Mouse (Mus musculus): ENCODE data around the gene Cep295nl. TPM values are rescaled to one million over a fixed set of nuclear protein-coding genes. Genes with fewer than 3 reads are reported as not detected.
"Not testable (repeated sequence)": the region's sequence is repeated elsewhere in the genome, so short reads cannot be mapped to it uniquely, and the experiment has no call there.

Gene Cep295nl
- 0.15 and 0.17 TPM in 2 replicates for polyA plus RNA-seq (2015; fragmentation: Nextera tagmentation; extraction: Ambion mirVana)

DNA sequence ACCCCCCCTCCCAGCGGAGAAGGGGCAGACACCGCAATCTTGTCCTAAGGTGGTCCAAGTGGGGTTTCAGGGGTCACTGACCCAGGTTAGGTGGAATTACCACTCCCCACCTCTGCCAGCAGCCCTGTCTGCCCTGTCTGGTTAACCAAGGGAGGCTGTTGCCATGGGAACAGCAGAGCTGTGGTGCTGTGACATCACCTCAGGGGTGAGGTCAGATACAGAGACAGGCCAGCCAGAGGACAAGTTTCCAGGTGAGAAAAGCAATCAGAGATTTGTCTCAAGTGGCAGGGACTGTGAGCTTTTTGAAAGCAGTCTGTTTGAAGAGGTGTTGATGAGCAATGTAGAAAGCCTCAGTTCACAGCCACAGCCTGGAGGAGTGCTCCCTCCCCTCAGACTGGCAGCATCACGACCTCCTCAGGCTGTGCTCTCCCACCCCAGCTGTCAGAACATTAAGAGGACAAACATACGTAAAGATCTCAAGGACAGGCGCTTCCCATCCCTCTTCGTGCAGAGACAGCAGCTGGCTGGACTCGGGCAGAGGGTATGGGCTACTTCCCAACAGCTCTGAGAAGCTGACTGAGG lies at the start of gene Cep295nl:
Gene Cep295nl (minus strand): TSS at position 101 of the 582 bp plus-strand sequence.
- Histone ChIP-seq H3K27me3 (replicated peaks; ENCODE audit: control insufficient read depth, insufficient read depth, low read length) (no peaks in the 10 kb centered on the region), H3K4me2 (ENCODE audit: low read length) (no peak within 1 kb of the TSS), H3K4me1 (ENCODE audit: control insufficient read depth, insufficient read depth, low read depth, low read length) (peaks cover 30% of the 10 kb centered on the region), H3K27ac (ENCODE audit: low read depth, low read length) (peak within 1 kb of the TSS; percentile 50; the same call in 1 of the 2 replicates), H3K9me3 (ENCODE audit: control insufficient read depth, low read length) (no peaks in the 10 kb centered on the region), H3K9ac (ENCODE audit: low read depth, low read length) (no peak within 1 kb of the TSS; the same call in 1 of the 2 replicates), H3K36me3 (ENCODE audit: control insufficient read depth, insufficient read depth, low read length) (no peaks in the 10 kb centered on the region), H3K4me3 (ENCODE audit: low read length) (no peak within 1 kb of the TSS)
- ATAC-seq = 0 out of 2 replicates have a peak, but pooled peaks have one; percentile 35
- 35% methylated on average over 7 of the region's 7 CpGs for WGBS

DNA sequence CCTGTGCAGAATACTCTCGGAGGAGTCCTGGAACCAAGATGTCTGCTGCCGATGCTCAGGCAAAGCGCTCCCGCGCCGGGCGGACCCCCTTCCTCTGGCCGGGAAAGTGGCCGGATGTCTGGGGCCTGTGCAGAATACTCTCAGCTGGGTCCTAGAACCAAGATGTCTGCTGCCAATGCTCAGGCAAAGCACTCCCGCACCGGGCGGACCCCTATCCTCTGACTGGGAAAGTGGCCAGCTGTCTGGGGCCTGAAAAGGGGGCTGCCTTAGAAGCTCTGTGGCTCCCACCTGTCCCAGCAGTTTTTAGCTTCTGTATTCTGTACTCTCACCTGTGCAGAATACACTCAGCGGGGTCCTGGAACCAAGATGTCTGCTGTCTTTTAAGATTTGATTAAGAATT lies 45.5 kb upstream of the Cep295nl start:
- not testable (repeated sequence) for H3K27me3 ChIP-seq (replicated peaks; ENCODE audit: control insufficient read depth, insufficient read depth, low read length); H3K9ac ChIP-seq (ENCODE audit: low read depth, low read length); H3K4me2 ChIP-seq (ENCODE audit: low read length); H3K9me3 ChIP-seq (ENCODE audit: control insufficient read depth, low read length); ATAC-seq; H3K4me1 ChIP-seq (ENCODE audit: control insufficient read depth, insufficient read depth, low read depth, low read length); H3K4me3 ChIP-seq (ENCODE audit: low read length); H3K27ac ChIP-seq (ENCODE audit: low read depth, low read length); H3K36me3 ChIP-seq (ENCODE audit: control insufficient read depth, insufficient read depth, low read length)
- WGBS = 90% methylated on average over 13 of the region's 13 CpGs

DNA sequence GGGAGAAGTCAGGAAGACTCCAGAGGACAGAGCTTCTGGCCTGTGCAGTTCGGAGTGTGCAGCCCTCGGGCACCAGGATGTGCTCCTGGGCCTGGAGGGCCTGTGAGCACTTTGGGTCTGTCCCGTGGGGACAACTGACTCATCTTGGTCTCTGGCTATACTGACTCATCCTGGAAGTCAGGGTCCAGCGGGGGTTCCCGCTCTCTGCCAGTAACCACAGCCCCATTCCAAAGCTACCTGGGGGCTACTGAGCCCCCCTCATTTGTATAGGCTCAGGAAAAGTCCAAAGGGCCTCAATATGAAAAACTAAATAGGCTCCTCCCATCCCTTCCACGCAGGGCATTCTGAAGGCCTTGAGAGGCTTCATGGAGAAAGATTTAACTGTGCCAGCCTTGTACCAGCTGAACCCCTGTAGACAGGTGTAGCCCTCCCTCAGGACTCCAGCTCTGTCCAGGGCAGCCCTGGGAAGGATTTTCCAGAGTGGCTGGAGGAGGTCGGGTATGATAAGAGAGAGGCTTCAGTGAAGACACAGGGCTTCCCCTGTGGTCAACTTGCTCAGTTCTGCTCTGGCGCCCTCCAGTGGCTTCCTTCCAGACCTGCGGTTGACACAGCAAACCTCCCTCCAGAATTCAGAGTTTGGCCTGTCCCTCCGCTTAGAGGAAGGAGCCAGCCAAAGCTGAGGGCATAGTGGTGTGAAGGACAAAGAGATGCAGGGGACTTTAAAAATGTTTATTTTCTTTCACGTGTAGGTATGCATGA lies 37.1 kb upstream of the Cep295nl start:
- 43% methylated on average over 11 of the region's 11 CpGs for WGBS
- ATAC-seq = peak; percentile 54; the same call in 1 of the 2 replicates

DNA sequence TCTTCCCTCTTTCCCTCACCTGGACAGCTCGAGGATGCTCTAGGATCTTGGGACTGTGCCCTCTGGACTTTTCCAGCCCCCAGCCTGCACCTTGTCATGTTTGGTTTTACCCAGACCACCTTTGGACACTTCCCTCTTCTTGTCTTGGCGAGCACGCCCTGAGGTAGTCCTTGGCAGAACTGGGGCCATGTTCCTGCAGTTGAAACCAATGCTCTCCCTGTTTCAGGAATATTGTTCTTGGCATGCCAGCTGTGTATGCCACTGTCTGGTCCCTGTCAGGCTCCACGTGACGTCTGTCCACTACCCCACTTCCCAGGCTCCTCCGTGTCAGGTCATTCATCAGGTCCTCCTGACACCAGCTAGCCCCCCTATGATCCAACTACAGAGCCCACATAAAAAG lies 36.4 kb upstream of the Cep295nl start:
- ATAC-seq = no peak
- Histone ChIP-seq H3K4me2 (ENCODE audit: low read length) (no peak overlapping the region), H3K9ac (ENCODE audit: low read depth, low read length) (no peak overlapping the region), H3K9me3 (ENCODE audit: control insufficient read depth, low read length) (no peaks in the 10 kb centered on the region), H3K4me3 (ENCODE audit: low read length) (no peak overlapping the region), H3K27ac (ENCODE audit: low read depth, low read length) (no peak overlapping the region), H3K36me3 (ENCODE audit: control insufficient read depth, insufficient read depth, low read length) (no peaks in the 10 kb centered on the region), H3K27me3 (replicated peaks; ENCODE audit: control insufficient read depth, insufficient read depth, low read length) (no peaks in the 10 kb centered on the region), H3K4me1 (ENCODE audit: control insufficient read depth, insufficient read depth, low read depth, low read length) (peaks cover 6% of the 10 kb centered on the region; the same call in 1 of the 2 replicates)
- WGBS = 85% methylated on average over 6 of the region's 6 CpGs

More for the DNA sequence above, 37.1 kb upstream of the Cep295nl start:
- Histone ChIP-seq H3K36me3 (ENCODE audit: control insufficient read depth, insufficient read depth, low read length) (no peaks in the 10 kb centered on the region), H3K4me3 (ENCODE audit: low read length) (no peak overlapping the region), H3K27ac (ENCODE audit: low read depth, low read length) (no peak overlapping the region), H3K4me2 (ENCODE audit: low read length) (no peak overlapping the region), H3K9me3 (ENCODE audit: control insufficient read depth, low read length) (no peaks in the 10 kb centered on the region), H3K9ac (ENCODE audit: low read depth, low read length) (no peak overlapping the region), H3K27me3 (replicated peaks; ENCODE audit: control insufficient read depth, insufficient read depth, low read length) (no peaks in the 10 kb centered on the region), H3K4me1 (ENCODE audit: control insufficient read depth, insufficient read depth, low read depth, low read length) (peaks cover 6% of the 10 kb centered on the region; the same call in 1 of the 2 replicates)

DNA sequence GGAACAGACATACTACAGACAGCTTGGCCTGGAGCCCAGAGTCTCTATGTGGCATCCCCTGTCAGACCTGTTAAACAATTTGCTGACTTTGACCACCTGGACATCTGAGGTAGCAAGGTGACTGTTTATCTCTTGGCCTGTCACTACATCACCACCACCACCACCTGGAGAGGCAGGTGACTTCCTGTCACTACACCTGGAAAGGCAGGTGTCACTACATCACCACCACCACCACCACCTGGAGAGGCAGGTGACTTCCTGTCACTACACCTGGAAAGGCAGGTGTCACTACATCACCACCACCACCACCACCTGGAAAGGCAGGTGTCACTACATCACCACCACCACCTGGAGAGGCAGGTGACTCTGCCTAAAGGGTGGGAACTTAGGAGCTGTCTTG lies 34.0 kb upstream of the Cep295nl start:
- H3K4me1 ChIP-seq (ENCODE audit: control insufficient read depth, insufficient read depth, low read depth, low read length); ATAC-seq; H3K27me3 ChIP-seq (replicated peaks; ENCODE audit: control insufficient read depth, insufficient read depth, low read length); H3K36me3 ChIP-seq (ENCODE audit: control insufficient read depth, insufficient read depth, low read length); H3K9me3 ChIP-seq (ENCODE audit: control insufficient read depth, low read length); H3K4me3 ChIP-seq (ENCODE audit: low read length); H3K9ac ChIP-seq (ENCODE audit: low read depth, low read length); H3K4me2 ChIP-seq (ENCODE audit: low read length); H3K27ac ChIP-seq (ENCODE audit: low read depth, low read length): not testable (repeated sequence)

DNA sequence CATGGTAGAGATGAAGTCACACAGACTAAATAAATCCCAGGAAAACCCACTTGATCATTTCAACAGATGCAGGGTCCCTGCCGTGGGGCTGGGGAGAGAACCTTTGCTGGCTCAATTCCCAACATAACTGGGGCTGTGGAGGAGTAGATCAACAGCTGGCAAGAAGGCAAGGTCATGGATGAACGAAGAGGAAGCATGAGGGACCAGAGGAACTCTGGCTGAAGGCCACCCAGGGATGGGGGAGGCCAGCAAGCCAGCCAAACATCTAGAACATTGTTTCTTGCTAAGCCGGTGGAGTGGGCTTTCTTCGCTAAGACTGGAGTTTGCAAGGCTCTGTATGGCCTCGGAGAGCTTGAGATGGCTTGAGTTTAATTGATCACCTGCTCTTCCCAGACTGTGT lies 33.6 kb upstream of the Cep295nl start:
- H3K36me3 ChIP-seq (ENCODE audit: control insufficient read depth, insufficient read depth, low read length) = no peaks in the 10 kb centered on the region
- H3K27me3 ChIP-seq (replicated peaks; ENCODE audit: control insufficient read depth, insufficient read depth, low read length) = no peaks in the 10 kb centered on the region
- no peak for ATAC-seq
- H3K9me3 ChIP-seq (ENCODE audit: control insufficient read depth, low read length) = no peaks in the 10 kb centered on the region
- 74% methylated on average over 5 of the region's 5 CpGs for WGBS
- no peak overlapping the region for H3K27ac ChIP-seq (ENCODE audit: low read depth, low read length)
- no peak overlapping the region for H3K4me3 ChIP-seq (ENCODE audit: low read length)
- no peak overlapping the region for H3K9ac ChIP-seq (ENCODE audit: low read depth, low read length)
- H3K4me1 ChIP-seq (ENCODE audit: control insufficient read depth, insufficient read depth, low read depth, low read length) = peaks cover 6% of the 10 kb centered on the region; the same call in 1 of the 2 replicates
- H3K4me2 ChIP-seq (ENCODE audit: low read length) = no peak overlapping the region

DNA sequence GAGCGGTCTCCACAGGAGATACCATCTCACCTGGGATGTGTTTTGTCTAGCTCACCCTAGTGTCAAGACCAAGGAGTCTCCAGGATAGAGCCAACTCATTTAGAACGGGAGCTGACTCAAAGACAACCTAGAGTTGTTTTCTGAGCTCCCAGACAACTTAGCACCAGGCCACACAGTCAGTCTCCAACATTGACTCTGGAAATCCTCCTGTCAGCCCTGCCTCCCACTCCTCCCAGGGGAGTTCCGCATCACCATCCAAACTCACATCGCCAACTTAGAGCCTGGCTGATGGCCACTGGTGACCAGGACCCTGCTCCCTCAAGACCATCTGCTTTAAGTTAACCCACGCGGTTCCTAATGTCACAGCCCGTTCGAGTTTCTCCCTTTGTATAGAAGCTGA lies 33.2 kb upstream of the Cep295nl start:
- peaks cover 6% of the 10 kb centered on the region; the same call in 1 of the 2 replicates for H3K4me1 ChIP-seq (ENCODE audit: control insufficient read depth, insufficient read depth, low read depth, low read length)
- H3K4me2 ChIP-seq (ENCODE audit: low read length) = no peak overlapping the region

DNA sequence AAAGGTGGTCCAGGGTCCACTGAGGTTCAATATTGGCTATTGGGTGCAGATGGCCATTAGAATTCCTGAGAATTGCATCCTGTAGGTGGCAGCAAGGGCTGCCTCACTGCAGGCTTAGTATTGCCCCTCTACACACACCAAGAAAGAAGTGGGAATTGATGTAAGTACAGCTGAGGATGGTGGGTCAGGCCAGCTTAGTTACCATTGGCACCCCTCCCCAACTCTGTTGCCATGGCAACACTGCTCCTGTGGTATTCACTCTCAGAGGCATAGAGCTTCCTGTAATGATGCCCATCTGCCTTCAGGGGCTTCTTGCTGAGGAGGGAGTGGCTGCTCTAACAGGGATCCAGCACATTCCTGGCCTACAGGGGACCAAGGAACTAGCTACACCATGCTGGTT lies 32.7 kb upstream of the Cep295nl start:
- H3K4me3 ChIP-seq (ENCODE audit: low read length) = no peak overlapping the region
- H3K4me2 ChIP-seq (ENCODE audit: low read length) = no peak overlapping the region
- no peak overlapping the region for H3K27ac ChIP-seq (ENCODE audit: low read depth, low read length)
- H3K9me3 ChIP-seq (ENCODE audit: control insufficient read depth, low read length) = no peaks in the 10 kb centered on the region
- ATAC-seq = no peak
- no peaks in the 10 kb centered on the region for H3K36me3 ChIP-seq (ENCODE audit: control insufficient read depth, insufficient read depth, low read length)
- no peak overlapping the region for H3K9ac ChIP-seq (ENCODE audit: low read depth, low read length)
- no peaks in the 10 kb centered on the region for H3K27me3 ChIP-seq (replicated peaks; ENCODE audit: control insufficient read depth, insufficient read depth, low read length)
- peaks cover 6% of the 10 kb centered on the region; the same call in 1 of the 2 replicates for H3K4me1 ChIP-seq (ENCODE audit: control insufficient read depth, insufficient read depth, low read depth, low read length)

More for the DNA sequence above, 33.2 kb upstream of the Cep295nl start:
- Histone ChIP-seq H3K36me3 (ENCODE audit: control insufficient read depth, insufficient read depth, low read length) (no peaks in the 10 kb centered on the region), H3K9ac (ENCODE audit: low read depth, low read length) (no peak overlapping the region), H3K27me3 (replicated peaks; ENCODE audit: control insufficient read depth, insufficient read depth, low read length) (no peaks in the 10 kb centered on the region), H3K4me3 (ENCODE audit: low read length) (no peak overlapping the region), H3K27ac (ENCODE audit: low read depth, low read length) (no peak overlapping the region), H3K9me3 (ENCODE audit: control insufficient read depth, low read length) (no peaks in the 10 kb centered on the region)
- ATAC-seq = no peak
- 81% methylated on average over 8 of the region's 8 CpGs for WGBS

DNA sequence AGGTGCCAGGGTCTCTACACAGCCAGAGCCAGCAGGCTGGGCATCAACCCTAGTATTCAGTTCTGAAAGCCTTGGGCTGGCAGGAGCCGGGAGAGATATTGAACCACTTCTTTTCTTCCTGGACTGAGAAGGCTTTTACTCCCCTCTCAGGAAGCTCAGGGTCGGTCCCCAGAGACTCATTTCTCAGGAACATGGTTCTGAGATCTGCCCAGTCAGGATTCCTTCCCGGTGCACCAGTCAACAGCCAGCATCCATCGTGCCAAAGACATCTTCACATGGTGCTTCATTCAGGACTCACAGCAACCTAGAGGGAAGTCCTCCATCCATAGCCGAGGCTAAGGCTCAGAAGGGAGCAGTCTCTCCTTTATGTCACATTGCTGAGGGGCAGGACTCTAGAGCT lies 32.2 kb upstream of the Cep295nl start:
- no peak overlapping the region for H3K27ac ChIP-seq (ENCODE audit: low read depth, low read length)
- no peak overlapping the region for H3K4me2 ChIP-seq (ENCODE audit: low read length)
- H3K9me3 ChIP-seq (ENCODE audit: control insufficient read depth, low read length) = no peaks in the 10 kb centered on the region
- 68% methylated on average over 5 of the region's 5 CpGs for whole genome bisulfite sequencing
- no peak overlapping the region for H3K9ac ChIP-seq (ENCODE audit: low read depth, low read length)
- ATAC-seq = no peak
- no peak overlapping the region for H3K4me3 ChIP-seq (ENCODE audit: low read length)
- peaks cover 6% of the 10 kb centered on the region; the same call in 1 of the 2 replicates for H3K4me1 ChIP-seq (ENCODE audit: control insufficient read depth, insufficient read depth, low read depth, low read length)
- H3K27me3 ChIP-seq (replicated peaks; ENCODE audit: control insufficient read depth, insufficient read depth, low read length) = no peaks in the 10 kb centered on the region
- H3K36me3 ChIP-seq (ENCODE audit: control insufficient read depth, insufficient read depth, low read length) = no peaks in the 10 kb centered on the region

Data from hindbrain, embryonic 16.5 days (tissue).